Mouse (Mus musculus): ENCODE data around the gene Dclk1.

- no peak for TF ChIP-seq CTCF (conservative IDR thresholded peaks at IDR 0.05; ENCODE audit: insufficient read depth, insufficient read length, low read depth, low read length)
- no peak for TF ChIP-seq POLR2A (IDR thresholded peaks at IDR 0.05; ENCODE audit: low read depth, low read length)
These were observed 207.0 kb downstream of the Dclk1 start for GRCm38 (mm10) chr3:55449148-55449547.

All from kidney, adult 2 months (tissue).